Mouse (Mus musculus) activated CD4-positive, CD25-positive, alpha-beta regulatory T cell, adult 4 months (primary cell): ENCODE data around the gene Prune2. TPM values are rescaled to one million over a fixed set of nuclear protein-coding genes. Genes with fewer than 3 reads are reported as not detected.
A peak's percentile ranks its signal among the peaks of the same experiment; 100 is the strongest.

ENCODE experiments used
- ATAC-seq: one replicate; pipeline ENCODE4 v1.8.0; 2017
- polyA plus RNA-seq, 2 experiments: library from polyadenylated mRNA; unstranded; fragments of 100-300 nt; shearing (Covaris generic); gene quantifications; one replicate each; pipeline ENCODE4 v1.2.1; 2017

Gene Prune2
- polyA plus RNA-seq, 2 experiments from 2014 or later = 0.37 TPM; not detected in 1

DNA sequence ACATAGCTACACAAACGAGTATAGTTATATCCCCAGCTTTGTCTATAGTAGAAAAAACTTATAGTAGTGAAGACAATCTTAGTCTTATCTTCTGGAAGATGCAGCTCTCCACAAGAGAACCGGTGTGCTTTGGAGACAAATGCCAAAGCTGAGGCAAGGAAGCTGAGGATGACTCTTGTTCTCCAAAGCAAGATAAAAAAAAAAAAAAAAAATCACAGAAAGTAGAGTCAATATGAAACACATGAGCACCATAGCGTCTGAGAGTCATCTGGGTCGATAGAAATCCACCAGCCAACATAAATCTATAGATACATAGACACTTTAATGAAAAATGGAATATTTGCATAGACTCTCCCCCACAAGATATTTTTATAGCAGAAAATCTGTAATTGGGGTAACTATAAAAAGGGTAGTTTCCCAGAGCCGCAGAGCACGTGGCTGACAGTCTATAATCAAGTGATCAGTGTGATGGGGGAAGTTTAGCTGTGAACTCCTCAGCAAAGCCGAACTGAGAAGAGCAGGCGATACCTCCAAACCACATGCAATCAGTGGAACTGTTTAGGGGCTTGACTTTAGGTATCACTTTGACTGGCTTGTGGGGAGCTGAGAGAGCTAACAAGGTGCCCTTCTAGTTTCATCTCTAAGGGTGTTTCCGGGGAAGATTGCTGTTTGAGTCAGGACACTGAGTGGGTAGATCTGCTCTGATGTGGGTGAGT is 308.7 kb downstream of the Prune2 start:
- ATAC-seq = peak; percentile 78

DNA sequence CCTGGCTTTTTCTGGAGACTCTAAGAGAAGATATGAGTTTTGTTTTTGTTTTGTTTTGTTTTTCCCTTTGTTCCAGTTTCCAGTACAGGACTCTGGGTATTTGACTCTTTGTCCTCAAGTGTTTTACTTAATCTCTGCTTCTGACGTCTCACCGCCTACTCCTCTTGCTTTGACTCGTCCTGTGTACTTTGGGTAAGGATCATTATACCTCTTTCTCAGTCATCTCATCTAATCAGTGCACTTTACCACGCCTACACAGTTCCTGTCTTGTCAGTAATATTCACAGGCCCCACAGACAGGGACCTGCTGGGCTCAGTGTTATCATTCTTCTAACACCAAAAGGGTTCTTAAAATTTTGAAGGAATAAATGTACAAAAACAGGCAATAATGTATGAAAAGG is 312.8 kb downstream of the Prune2 start:
- peak; percentile 30 for ATAC-seq

- ATAC-seq = no peak
Measured at GRCm38 (mm10) chr19:17271179-17271622, 315.3 kb downstream of the Prune2 start.

- ATAC-seq = no peak
Measured at GRCm38 (mm10) chr19:17272988-17273387, 317.1 kb downstream of the Prune2 start.

Other genes starting within 250 kb of the Prune2 start
- 10 to 100 TPM; 33.4 to 43.5 TPM for gene Vps13a, start 175.2 kb upstream of the Prune2 start, polyA plus RNA-seq
- not detected for gene Foxb2, start 82.3 kb upstream of the Prune2 start, polyA plus RNA-seq